Mouse (Mus musculus) forebrain, embryonic 15.5 days (tissue): ENCODE results near the gene Col27a1. TPM values are rescaled to one million over a fixed set of nuclear protein-coding genes. Genes with fewer than 3 reads are reported as not detected.

Experiments
- ATAC-seq: fragments of 200-750 bp; cut with Nextera tagmentation; replicated peaks from 2 replicates; pipeline ENCODE4 v1.8.0; 2017; ENCODE audit warnings: mild to moderate bottlenecking, moderate TSS enrichment, moderate library complexity
- H3K27ac ChIP-seq: fragments of 300-500 bp; sonication (generic); replicated peaks from 2 replicates; pipeline ENCODE4 v1.5.1; 2015; ENCODE audit warnings: mild to moderate bottlenecking, inconsistent platforms
- H3K27me3 ChIP-seq: fragments of 300-500 bp; sonication (generic); 2 replicates; pipeline ENCODE4 v1.6.1; 2015; ENCODE audit warnings: inconsistent platforms
- H3K36me3 ChIP-seq: fragments of 300-500 bp; sonication (generic); 2 replicates; pipeline ENCODE4 v1.6.1; 2015; ENCODE audit warnings: mild to moderate bottlenecking, inconsistent platforms
- H3K4me1 ChIP-seq: fragments of 300-500 bp; sonication (generic); 2 replicates; pipeline ENCODE4 v1.6.1; 2015; ENCODE audit warnings: inconsistent platforms
- H3K4me2 ChIP-seq: fragments of 300-500 bp; sonication (generic); replicated peaks from 2 replicates; pipeline ENCODE4 v1.6.1; 2015; ENCODE audit warnings: mild to moderate bottlenecking, inconsistent platforms
- H3K4me3 ChIP-seq: fragments of 300-500 bp; sonication (generic); 2 replicates; pipeline ENCODE4 v1.5.1; 2015; ENCODE audit warnings: mild to moderate bottlenecking, inconsistent platforms
- H3K9ac ChIP-seq: fragments of 300-500 bp; sonication (generic); replicated peaks from 2 replicates; pipeline ENCODE4 v1.6.1; 2015; ENCODE audit warnings: mild to moderate bottlenecking, inconsistent platforms
- H3K9me3 ChIP-seq: fragments of 300-500 bp; sonication (generic); 2 replicates; pipeline ENCODE4 v1.6.1; 2016; ENCODE audit warnings: inconsistent platforms
- whole genome bisulfite sequencing: fragments of 180-500 bp; shearing (Covaris S2); methylation state at CpG from one replicate; pipeline ENCODE4 v1.1.7; 2015; ENCODE audit warnings: mixed read lengths; 5-methylcytosine and 5-hydroxymethylcytosine counted together
- polyA plus RNA-seq: library from polyadenylated mRNA; unstranded; fragments of >200 nt; fragmentation: Nextera tagmentation; extraction: Ambion mirVana; gene quantifications from 2 replicates; pipeline ENCODE4 v1.2.1, GENCODE M21; 2015

Gene Col27a1
- polyA plus RNA-seq, 1 experiment from 2014 or later: 1.3 TPM

- WGBS: 89% methylated on average over 5 of the region's 5 CpGs
- Histone ChIP-seq H3K4me1 (no peaks in the 10 kb centered on the region), H3K9me3 (no peaks in the 10 kb centered on the region), H3K27me3 (no peaks in the 10 kb centered on the region), H3K27ac (no peak within 1 kb of the TSS), H3K36me3 (peaks cover under 1% of the 10 kb centered on the region; the same call in 1 of the 2 replicates), H3K9ac (no peak within 1 kb of the TSS), H3K4me2 (no peak within 1 kb of the TSS), H3K4me3 (no peak within 1 kb of the TSS)
- no peak for ATAC-seq
Measured at GRCm38 (mm10) chr4:63362150-63362549, 148.3 kb downstream of the Col27a1 start, which contains the start of gene Orm2. Gene Orm2 (plus strand): TSS chr4:63362449.

- peak; percentile 63 for ATAC-seq
- H3K36me3 ChIP-seq: peaks cover 21% of the 10 kb centered on the region; the same call in 1 of the 2 replicates
- H3K9ac ChIP-seq: no peak overlapping the region
Measured at GRCm38 (mm10) chr4:63368577-63368976, 154.8 kb downstream of the Col27a1 start.

GRCm38 (mm10) chr4:63370897-63371296 is 157.1 kb downstream of the Col27a1 start:
- Histone ChIP-seq H3K4me3 (no peak overlapping the region), H3K9ac (no peak overlapping the region), H3K36me3 (peaks cover 24% of the 10 kb centered on the region; the same call in 1 of the 2 replicates), H3K4me2 (no peak overlapping the region), H3K9me3 (no peaks in the 10 kb centered on the region), H3K27ac (no peak overlapping the region), H3K27me3 (no peaks in the 10 kb centered on the region), H3K4me1 (peaks cover 10% of the 10 kb centered on the region)
- 47% methylated on average over 7 of the region's 7 CpGs for WGBS
- ATAC-seq: no peak

More at GRCm38 (mm10) chr4:63368577-63368976, 154.8 kb downstream of the Col27a1 start:
- 10% methylated on average over 4 of the region's 4 CpGs for WGBS
- H3K9me3 ChIP-seq: no peaks in the 10 kb centered on the region
- H3K27me3 ChIP-seq: no peaks in the 10 kb centered on the region
- H3K27ac ChIP-seq: no peak overlapping the region
- H3K4me2 ChIP-seq: no peak overlapping the region
- no peaks in the 10 kb centered on the region for H3K4me1 ChIP-seq
- H3K4me3 ChIP-seq: no peak overlapping the region

- WGBS: 67% methylated on average over 3 of the region's 3 CpGs
- no peak for ATAC-seq
- no peak overlapping the region for H3K4me3 ChIP-seq
Measured at GRCm38 (mm10) chr4:63371890-63372289, 158.1 kb downstream of the Col27a1 start.

GRCm38 (mm10) chr4:63373404-63373803 is 159.6 kb downstream of the Col27a1 start:
- Histone ChIP-seq H3K27me3 (no peaks in the 10 kb centered on the region), H3K9me3 (no peaks in the 10 kb centered on the region), H3K36me3 (peaks cover 28% of the 10 kb centered on the region; the same call in 1 of the 2 replicates), H3K9ac (no peak overlapping the region), H3K27ac (no peak overlapping the region), H3K4me3 (no peak overlapping the region), H3K4me1 (peaks cover 10% of the 10 kb centered on the region), H3K4me2 (no peak overlapping the region)
- ATAC-seq: no peak
- WGBS: 92% methylated on average over 8 of the region's 8 CpGs

More at GRCm38 (mm10) chr4:63371890-63372289, 158.1 kb downstream of the Col27a1 start:
- H3K4me2 ChIP-seq: no peak overlapping the region
- no peak overlapping the region for H3K27ac ChIP-seq
- no peaks in the 10 kb centered on the region for H3K9me3 ChIP-seq
- H3K4me1 ChIP-seq: peaks cover 10% of the 10 kb centered on the region
- H3K27me3 ChIP-seq: no peaks in the 10 kb centered on the region
- peaks cover 31% of the 10 kb centered on the region; the same call in 1 of the 2 replicates for H3K36me3 ChIP-seq
- H3K9ac ChIP-seq: no peak overlapping the region

GRCm38 (mm10) chr4:63374331-63374730 is 160.5 kb downstream of the Col27a1 start:
- 91% methylated on average over 12 of the region's 12 CpGs for WGBS
- ATAC-seq: no peak
- peaks cover 33% of the 10 kb centered on the region for H3K36me3 ChIP-seq

GRCm38 (mm10) chr4:63375367-63375766 is 161.6 kb downstream of the Col27a1 start:
- H3K9me3 ChIP-seq: no peaks in the 10 kb centered on the region
- peak; percentile 29; the same call in 1 of the 2 replicates for ATAC-seq
- H3K27ac ChIP-seq: no peak overlapping the region
- no peak overlapping the region for H3K9ac ChIP-seq
- H3K4me2 ChIP-seq: no peak overlapping the region
- H3K4me3 ChIP-seq: no peak overlapping the region
- WGBS: 36% methylated on average over 1 of the region's 1 CpGs
- H3K36me3 ChIP-seq: peaks cover 42% of the 10 kb centered on the region
- H3K4me1 ChIP-seq: peaks cover 10% of the 10 kb centered on the region
- no peaks in the 10 kb centered on the region for H3K27me3 ChIP-seq

More at GRCm38 (mm10) chr4:63374331-63374730, 160.5 kb downstream of the Col27a1 start:
- Histone ChIP-seq H3K4me3 (no peak overlapping the region), H3K27me3 (no peaks in the 10 kb centered on the region), H3K27ac (no peak overlapping the region), H3K4me2 (no peak overlapping the region), H3K9ac (no peak overlapping the region), H3K4me1 (peaks cover 10% of the 10 kb centered on the region), H3K9me3 (no peaks in the 10 kb centered on the region)

GRCm38 (mm10) chr4:63377483-63377882 is 163.7 kb downstream of the Col27a1 start:
- Histone ChIP-seq H3K4me2 (no peak overlapping the region), H3K4me3 (no peak overlapping the region), H3K36me3 (peaks cover 45% of the 10 kb centered on the region), H3K27me3 (no peaks in the 10 kb centered on the region), H3K4me1 (peaks cover 10% of the 10 kb centered on the region), H3K9ac (no peak overlapping the region), H3K27ac (no peak overlapping the region), H3K9me3 (no peaks in the 10 kb centered on the region)
- no peak for ATAC-seq
- WGBS: 60% methylated on average over 7 of the region's 7 CpGs

GRCm38 (mm10) chr4:63382676-63383369 is 169.0 kb downstream of the Col27a1 start:
- no peak overlapping the region for H3K27ac ChIP-seq
- H3K36me3 ChIP-seq: peaks cover 45% of the 10 kb centered on the region
- 84% methylated on average over 4 of the region's 4 CpGs for WGBS
- H3K4me1 ChIP-seq: 0 out of 2 replicates have a peak, but pooled peaks cover 8% of the 10 kb centered on the region
- no peaks in the 10 kb centered on the region for H3K9me3 ChIP-seq
- no peak overlapping the region for H3K9ac ChIP-seq
- H3K4me2 ChIP-seq: no peak overlapping the region
- ATAC-seq: no peak
- H3K27me3 ChIP-seq: no peaks in the 10 kb centered on the region
- H3K4me3 ChIP-seq: no peak overlapping the region

GRCm38 (mm10) chr4:63383474-63383873 is 169.7 kb downstream of the Col27a1 start:
- peaks cover 42% of the 10 kb centered on the region for H3K36me3 ChIP-seq
- H3K27ac ChIP-seq: no peak overlapping the region
- no peaks in the 10 kb centered on the region for H3K27me3 ChIP-seq
- no peak overlapping the region for H3K4me2 ChIP-seq
- no peak for ATAC-seq
- H3K9me3 ChIP-seq: no peaks in the 10 kb centered on the region
- H3K4me1 ChIP-seq: peaks cover 14% of the 10 kb centered on the region
- 79% methylated on average over 12 of the region's 12 CpGs for WGBS
- no peak overlapping the region for H3K4me3 ChIP-seq
- no peak overlapping the region for H3K9ac ChIP-seq

GRCm38 (mm10) chr4:63384262-63384661 is 170.5 kb downstream of the Col27a1 start:
- Histone ChIP-seq H3K9ac (no peak overlapping the region), H3K4me3 (no peak overlapping the region), H3K27ac (no peak overlapping the region), H3K36me3 (peaks cover 34% of the 10 kb centered on the region), H3K4me2 (no peak overlapping the region), H3K4me1 (peaks cover 22% of the 10 kb centered on the region), H3K9me3 (no peaks in the 10 kb centered on the region), H3K27me3 (no peaks in the 10 kb centered on the region)
- ATAC-seq: no peak
- WGBS: 89% methylated on average over 4 of the region's 4 CpGs
